Mouse (Mus musculus): ENCODE results near the gene Uqcc2. TPM values are rescaled to one million over a fixed set of nuclear protein-coding genes. Genes with fewer than 3 reads are reported as not detected.

The Uqcc2 gene
- total and polyA plus RNA-seq, 3 experiments, result 288 to 343 (median 296) TPM

DNA sequence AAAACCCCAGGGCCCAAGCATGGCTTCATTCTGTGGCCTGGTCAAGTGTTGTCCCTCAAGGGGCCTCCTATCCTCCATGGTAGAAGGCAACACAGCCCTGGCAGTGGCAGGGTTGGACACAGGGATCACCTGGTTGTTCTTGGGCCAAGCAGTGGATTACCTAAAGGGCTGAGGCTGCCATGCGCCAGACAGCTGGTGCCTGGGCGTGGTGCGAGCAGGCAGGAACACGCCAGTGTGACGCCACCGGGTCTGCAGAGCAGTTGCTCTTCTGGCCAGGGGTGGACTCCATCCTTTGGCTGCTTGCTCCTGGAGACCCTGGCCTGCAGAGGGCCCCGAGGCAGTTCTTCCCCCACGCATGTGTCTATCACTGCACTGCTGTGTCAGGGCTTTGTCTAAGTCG lies 59.9 kb downstream of the Uqcc2 start:
- no peak for TF ChIP-seq CTCF (IDR thresholded peaks at IDR 0.05)
- TF ChIP-seq EP300 (IDR thresholded peaks at IDR 0.05; ENCODE audit: insufficient read depth, low read depth, low read length), result no peak
- no peak for TF ChIP-seq POLR2A (IDR thresholded peaks at IDR 0.05; ENCODE audit: insufficient read depth, low read depth, low read length)
- Histone ChIP-seq H3K4me3 (no peak overlapping the region), H3K36me3 (ENCODE audit: control insufficient read depth, insufficient read depth, low read length) (no peaks in the 10 kb centered on the region), H3K27me3 (ENCODE audit: control insufficient read depth, insufficient read depth, low read length) (no peaks in the 10 kb centered on the region), H3K27ac (no peak overlapping the region), H3K9ac (ENCODE audit: low read depth, low read length) (no peak overlapping the region), H3K4me1 (ENCODE audit: control insufficient read depth, insufficient read depth, low read length) (no peaks in the 10 kb centered on the region; the same call in 1 of the 2 replicates), H3K79me2 (replicated peaks; ENCODE audit: control insufficient read depth, insufficient read depth, low read length) (no peaks in the 10 kb centered on the region)
- no peak for DNase-seq
- 62% methylated on average over 9 of the region's 9 CpGs for WGBS
- intact Hi-C loops (cut with DNase I), result no loop called here

- Histone ChIP-seq H3K27ac (no peak overlapping the region), H3K27me3 (ENCODE audit: control insufficient read depth, insufficient read depth, low read length) (no peaks in the 10 kb centered on the region), H3K36me3 (ENCODE audit: control insufficient read depth, insufficient read depth, low read length) (no peaks in the 10 kb centered on the region), H3K9ac (ENCODE audit: low read depth, low read length) (no peak overlapping the region), H3K4me3 (no peak overlapping the region), H3K4me1 (ENCODE audit: control insufficient read depth, insufficient read depth, low read length) (no peaks in the 10 kb centered on the region; the same call in 1 of the 2 replicates), H3K79me2 (replicated peaks; ENCODE audit: control insufficient read depth, insufficient read depth, low read length) (no peaks in the 10 kb centered on the region)
- DNase-seq, result no peak
- 66% methylated on average over 5 of the region's 5 CpGs for WGBS
- intact Hi-C loops (cut with DNase I), result no loop called here
- TF ChIP-seq EP300 (IDR thresholded peaks at IDR 0.05; ENCODE audit: insufficient read depth, low read depth, low read length) (no peak), CTCF (IDR thresholded peaks at IDR 0.05) (no peak), POLR2A (IDR thresholded peaks at IDR 0.05; ENCODE audit: insufficient read depth, low read depth, low read length) (no peak)
Measured at GRCm38 (mm10) chr17:27073126-27073525, 60.6 kb downstream of the Uqcc2 start.

Small RNAs within 50 kb of the gene (microRNA-seq; reads per million reads assigned to microRNA genes)
- gene Mir7677, result 0 to 0.56 reads per million in 2 experiments

Other genes starting within 250 kb of the Uqcc2 start
- gene Kifc5b, start 216.8 kb downstream of the Uqcc2 start, total RNA-seq (2021), result under 1 TPM; 0.26 to 0.36 TPM
- 0.62 and 0.79 TPM in 2 replicates for gene Kifc5b, start 216.8 kb downstream of the Uqcc2 start, polyA plus RNA-seq (2012; rRNA removed)
- 10 to 100 TPM; 17.8 to 18.1 TPM for gene Phf1, start 200.9 kb downstream of the Uqcc2 start, total RNA-seq (2021)
- 35.3 and 36.8 TPM in 2 replicates for gene Phf1, start 200.9 kb downstream of the Uqcc2 start, polyA plus RNA-seq (2012; rRNA removed)
- 10 to 100 TPM; 78.6 to 94.2 TPM for gene Cuta, start 194.3 kb downstream of the Uqcc2 start, total RNA-seq (2021)
- gene Cuta, start 194.3 kb downstream of the Uqcc2 start, polyA plus RNA-seq (2012; rRNA removed), result 85.1 and 96.6 TPM in 2 replicates
- 1 to 10 TPM; 4.1 to 4.2 TPM for gene Syngap1, start 192.7 kb downstream of the Uqcc2 start, total RNA-seq (2021)
- gene Syngap1, start 192.7 kb downstream of the Uqcc2 start, polyA plus RNA-seq (2012; rRNA removed), result 6.7 and 9.0 TPM in 2 replicates
- gene Zbtb9, start 160.7 kb downstream of the Uqcc2 start, total RNA-seq (2021), result 1 to 10 TPM; 1.5 to 3.5 TPM
- gene Zbtb9, start 160.7 kb downstream of the Uqcc2 start, polyA plus RNA-seq (2012; rRNA removed), result 2.4 and 2.8 TPM in 2 replicates
- gene Bak1, start 104.9 kb downstream of the Uqcc2 start, total RNA-seq (2021), result 10 to 100 TPM; 15.0 to 16.9 TPM
- 35.0 and 35.9 TPM in 2 replicates for gene Bak1, start 104.9 kb downstream of the Uqcc2 start, polyA plus RNA-seq (2012; rRNA removed)
- gene Itpr3, start 76.6 kb downstream of the Uqcc2 start, total RNA-seq (2021), result 1 to 10 TPM; 4.6 to 6.2 TPM
- 3.4 and 6.7 TPM in 2 replicates for gene Itpr3, start 76.6 kb downstream of the Uqcc2 start, polyA plus RNA-seq (2012; rRNA removed)
- 1 to 10 TPM; 4.1 to 5.6 TPM for gene Ip6k3, start 33.9 kb upstream of the Uqcc2 start, total RNA-seq (2021)
- 8.2 and 10.1 TPM in 2 replicates for gene Ip6k3, start 33.9 kb upstream of the Uqcc2 start, polyA plus RNA-seq (2012; rRNA removed)
- gene Lemd2, start 70.6 kb upstream of the Uqcc2 start, total RNA-seq (2021), result 10 to 100 TPM; 30.0 to 31.4 TPM
- 38.3 and 39.5 TPM in 2 replicates for gene Lemd2, start 70.6 kb upstream of the Uqcc2 start, polyA plus RNA-seq (2012; rRNA removed)

Data from heart, adult 2 months (tissue).